Mouse (Mus musculus): ENCODE measurements around the gene Col18a1.
A peak's percentile ranks its signal among the peaks of the same experiment; 100 is the strongest.

Gene Col18a1

DNA sequence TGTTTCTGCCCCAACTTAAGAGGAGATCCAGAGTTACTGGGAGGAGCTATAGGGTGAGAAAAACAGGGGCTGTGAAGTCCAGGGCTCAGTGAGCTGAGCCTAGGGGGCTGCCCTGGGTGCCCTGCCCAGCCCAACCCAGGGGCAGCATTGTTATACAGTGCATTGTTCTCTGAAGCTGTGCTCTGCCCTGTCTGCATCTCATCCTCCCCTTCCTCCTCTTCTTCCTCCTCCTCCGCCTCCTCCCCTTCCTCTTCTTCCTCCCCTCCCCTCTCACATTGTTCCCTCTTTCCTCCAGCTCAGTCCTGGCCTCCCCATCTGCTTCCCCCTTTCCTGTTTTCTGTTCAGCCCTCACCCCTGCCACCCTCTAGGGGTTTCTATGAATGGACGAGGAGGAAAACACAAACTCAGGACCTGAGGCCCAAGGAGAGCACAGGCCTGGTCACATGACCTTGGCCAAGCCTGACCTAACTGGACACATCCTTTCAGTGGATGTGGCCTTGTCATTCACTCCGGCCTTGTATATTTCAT, 16.5 kb upstream of the Col18a1 start:
- DNase-seq, result no peak

DNA sequence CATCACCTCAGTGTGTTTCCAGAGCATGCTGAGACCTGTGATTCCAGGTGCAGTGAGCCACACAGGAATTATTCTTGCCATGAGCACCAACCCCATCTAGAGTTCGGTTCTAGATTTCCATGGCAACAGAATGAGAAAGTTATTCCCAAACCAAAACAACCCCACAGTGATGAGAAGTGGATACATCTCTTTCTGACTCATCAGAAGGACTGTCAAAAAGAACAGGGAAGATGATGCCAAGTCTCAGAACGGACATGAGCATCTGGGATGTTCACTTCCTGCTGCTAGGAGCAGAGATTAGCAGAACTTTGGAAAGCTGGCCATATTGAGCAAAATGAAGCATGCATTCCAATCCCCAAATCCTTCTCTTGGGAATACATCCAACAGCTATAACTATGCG, 13.8 kb upstream of the Col18a1 start:
- no peak for DNase-seq

DNA sequence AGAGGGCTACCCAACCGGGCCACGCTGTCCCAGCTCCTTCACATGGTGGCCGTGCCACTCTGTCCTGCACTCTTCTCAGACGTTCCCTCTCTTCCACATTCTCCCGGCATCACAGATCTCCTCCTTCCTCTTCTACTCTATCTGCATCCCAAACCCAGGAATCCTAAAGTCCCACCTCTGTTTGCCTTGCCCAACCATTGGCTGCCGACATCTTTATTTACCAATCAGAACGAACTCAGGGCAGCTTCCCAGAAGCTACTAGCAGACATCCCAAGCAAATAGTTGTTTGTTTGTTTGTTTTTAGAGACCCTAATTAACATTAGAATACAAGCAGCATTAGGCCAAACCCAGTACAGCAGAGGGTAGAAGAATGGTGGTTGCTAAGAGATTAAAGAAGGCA, 12.3 kb upstream of the Col18a1 start:
- no peak for DNase-seq

DNA sequence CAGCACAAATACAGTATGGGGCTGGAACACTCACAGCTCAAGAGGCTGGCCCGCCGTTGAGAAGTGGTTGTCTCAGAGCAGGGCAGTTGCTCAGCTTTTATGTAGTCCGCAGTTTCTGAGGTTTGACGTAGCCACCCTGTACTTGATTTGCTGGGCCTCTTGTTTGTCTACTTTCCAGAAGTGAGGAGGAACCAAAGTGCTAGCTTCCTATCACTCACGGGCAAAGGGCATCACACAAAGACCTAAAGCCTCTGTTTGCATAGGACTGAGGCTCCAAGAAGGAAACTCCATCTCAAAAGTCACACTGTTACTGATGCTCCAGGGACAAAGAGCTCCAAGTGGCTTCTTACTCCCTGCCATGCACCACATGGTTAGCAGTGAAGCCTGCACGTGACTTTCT, 4.1 kb upstream of the Col18a1 start:
- no peak for DNase-seq

DNA sequence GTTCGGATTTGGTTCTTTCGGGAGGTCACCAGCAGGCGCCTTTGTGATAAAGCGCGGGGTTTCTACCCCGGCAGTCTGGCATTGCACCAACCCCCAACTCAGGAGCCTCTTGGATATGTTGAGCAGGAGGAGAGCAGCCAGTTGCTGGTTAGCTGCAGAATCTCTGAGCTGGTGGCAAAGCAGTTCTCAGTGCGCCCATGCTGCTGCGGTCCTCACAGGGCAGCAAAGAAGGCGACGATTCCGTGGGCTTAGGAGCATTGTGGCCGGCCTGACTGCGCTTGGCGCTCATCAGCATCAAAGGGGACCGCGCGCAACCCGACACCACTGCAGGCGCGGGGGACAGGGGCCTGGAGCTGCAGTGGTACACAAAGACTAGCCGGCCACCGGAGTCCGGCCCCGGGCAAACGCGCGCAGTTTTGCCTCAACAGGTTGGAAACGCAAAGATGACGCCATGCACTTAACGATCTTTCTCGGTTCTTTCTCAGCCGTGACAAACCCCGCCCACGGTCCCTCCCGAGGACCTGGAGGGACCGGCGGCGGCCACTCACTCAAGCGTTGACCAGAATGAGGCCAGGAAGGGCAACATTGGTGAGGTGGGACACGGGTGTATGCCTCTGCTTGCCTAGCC, 916 bp downstream of the Col18a1 start:
- no peak for DNase-seq

DNA sequence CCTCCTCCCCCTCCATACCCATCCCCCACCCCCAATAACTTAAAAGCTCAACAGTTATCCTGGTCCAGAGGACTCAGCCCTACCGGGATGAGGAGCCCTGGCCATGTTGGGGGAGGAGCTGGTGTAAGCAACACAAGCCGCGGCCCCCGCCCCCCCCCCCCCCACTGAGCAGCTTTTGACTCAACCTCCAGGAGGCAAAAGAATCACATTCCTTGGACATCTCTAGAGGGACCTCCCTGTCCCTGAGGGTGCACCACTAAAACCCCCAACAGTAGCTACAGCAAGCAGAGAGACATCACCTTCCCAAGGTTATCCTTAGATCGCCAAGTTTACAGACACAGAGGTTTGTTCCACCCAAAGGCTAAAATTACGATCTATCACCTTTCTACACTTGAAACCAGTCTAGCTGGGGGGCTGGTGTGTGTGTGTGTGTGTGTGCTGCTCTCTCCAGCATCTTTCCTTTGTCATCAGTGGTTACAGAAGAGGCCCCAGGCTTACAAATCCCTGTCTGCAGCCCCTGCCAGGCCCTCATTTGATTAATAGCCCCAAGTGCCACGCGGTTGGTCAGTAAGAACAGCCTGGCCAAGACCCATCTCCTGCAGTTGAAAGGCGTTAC, 1.8 kb downstream of the Col18a1 start:
- DNase-seq, result no peak

DNA sequence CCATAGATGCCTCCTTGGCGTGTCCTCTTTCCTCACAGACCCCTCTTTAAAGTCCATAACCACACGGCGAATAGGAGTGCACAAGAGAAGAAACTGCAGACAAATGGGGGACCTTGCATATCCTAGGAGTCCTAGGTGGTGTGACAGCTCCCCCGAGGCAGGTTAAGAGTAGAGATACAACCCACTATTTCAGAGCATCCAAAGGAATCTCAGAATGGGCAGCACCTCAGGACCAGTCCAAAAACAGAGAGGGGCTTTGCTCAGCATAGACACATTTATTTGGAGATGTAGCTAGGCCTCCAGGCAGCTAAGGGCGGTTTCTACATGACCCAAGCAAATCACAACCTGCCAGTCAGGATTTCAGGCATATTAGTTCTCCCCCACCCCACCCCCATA, 2.3 kb downstream of the Col18a1 start:
- DNase-seq, result no peak

DNA sequence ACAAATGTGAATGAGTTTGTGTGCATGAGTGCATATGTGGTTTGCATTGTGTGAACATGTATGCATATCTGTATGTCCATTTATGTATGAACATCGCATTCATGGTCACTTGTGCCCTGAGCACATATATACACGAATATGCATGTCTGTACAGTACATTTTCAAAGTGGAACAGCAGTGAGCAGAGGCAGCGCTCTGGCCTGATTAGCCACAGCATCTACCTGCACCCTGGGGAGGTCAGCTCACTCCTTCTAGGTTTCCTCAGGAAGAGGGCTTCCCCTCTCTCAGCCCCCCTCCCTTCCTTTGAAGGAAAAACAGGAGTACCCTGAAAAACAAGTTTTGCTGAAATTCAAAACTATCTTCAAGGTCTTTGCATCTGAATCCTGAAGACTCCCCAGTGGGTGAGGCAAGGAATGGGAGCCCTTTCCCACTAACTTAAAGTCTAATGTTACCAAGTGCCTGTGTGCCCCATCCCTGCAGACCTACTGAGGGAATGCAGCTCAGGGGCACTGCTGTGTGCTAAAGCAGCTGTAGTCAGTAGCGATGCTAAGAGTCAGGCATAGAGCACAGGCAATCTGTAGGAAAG, 2.9 kb downstream of the Col18a1 start:
- DNase-seq, result no peak

DNA sequence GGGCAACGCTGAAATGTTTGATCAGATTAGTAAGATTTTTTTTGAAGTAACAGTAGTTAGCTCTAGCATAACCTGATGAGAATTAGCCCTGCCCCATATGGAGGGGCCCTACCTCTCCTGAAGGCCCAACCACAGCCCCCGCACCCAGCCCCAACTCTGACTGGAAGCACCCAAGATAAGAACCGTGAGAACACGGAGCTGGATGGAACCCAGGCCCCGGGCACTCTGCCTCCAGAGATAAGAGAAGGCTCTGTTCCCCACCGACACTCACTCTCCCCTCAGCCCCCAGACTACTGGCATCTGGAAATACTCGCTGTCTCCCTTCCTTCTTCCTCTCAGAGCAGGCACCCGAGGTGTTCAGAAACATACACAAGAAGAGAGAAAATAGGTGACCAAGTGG, 6.8 kb downstream of the Col18a1 start:
- no peak for DNase-seq

DNA sequence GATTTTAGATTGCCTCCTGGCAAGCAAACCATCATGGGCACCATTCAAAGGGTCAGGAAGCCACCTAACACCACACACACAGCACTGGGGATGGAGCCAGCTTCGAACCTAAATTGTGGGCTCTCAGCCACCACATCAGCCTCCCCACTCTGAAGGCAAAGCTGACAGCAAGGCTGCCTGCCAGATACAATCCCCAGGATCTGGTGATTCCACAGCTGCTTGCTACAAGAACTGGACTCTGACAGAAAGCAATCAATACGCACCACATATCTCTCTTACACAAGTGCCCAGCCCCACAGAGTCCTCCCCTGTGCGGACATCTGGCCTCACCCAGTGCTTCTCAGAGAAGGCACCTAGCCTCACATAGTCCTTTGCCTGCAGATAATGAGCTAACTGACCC, 7.4 kb downstream of the Col18a1 start:
- DNase-seq, result no peak

DNA sequence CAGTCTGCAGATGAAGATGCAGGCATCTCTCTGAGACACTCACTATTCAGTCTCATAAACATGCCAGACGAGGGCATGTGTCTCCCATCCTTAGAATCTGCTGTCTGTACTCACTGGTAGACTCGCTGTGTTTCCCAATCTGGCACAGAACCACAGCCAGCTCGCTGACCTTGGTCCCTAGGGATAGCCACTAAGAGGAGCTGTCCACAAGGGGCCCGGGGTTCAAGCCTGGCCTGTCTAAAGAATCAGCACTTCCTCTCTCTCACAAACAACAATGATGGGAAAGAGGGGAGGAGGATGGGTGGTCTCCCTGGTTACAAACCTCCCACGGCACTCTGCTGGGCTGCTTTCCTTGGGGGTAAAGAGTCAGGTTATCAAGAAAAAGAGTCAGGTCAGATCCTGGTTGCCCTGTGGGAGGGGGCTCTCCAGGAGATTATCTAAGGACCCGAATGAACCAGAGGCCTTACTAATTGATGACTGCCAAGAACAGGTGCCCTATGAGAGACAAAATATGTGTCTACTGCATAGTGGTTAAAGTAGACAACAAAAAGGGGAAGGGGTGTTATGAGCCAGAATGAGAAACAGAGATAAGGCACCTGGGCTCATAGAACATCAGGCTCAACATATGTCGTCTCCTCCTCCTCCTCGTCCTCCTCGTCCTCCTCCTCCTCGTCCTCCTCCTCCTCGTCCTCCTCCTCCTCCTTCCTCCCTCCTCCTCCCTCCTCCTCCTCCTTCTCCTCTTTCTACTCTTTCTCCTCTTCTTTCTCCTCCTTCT, 8.9 kb downstream of the Col18a1 start:
- DNase-seq, result no peak

DNA sequence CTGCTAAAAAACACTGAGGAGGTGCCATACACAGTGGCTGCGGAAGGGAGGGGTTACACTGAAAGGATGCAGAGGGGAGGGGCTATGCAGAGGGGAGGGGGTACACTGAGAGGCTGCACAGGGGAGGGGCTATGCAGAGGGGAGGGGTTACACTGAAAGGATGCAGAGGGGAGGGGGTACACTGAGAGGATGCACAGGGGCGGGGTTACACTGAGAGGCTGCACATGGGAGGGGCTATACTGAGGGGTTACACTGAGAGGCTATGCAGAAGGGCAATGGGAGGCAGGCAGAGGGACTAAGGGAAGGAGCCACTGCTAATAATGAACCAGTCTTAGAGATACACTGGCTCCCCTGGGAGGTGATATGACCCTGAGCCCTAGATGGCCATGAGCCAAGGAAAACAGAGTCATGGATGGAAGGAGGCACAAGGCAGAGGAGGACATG, 14.1 kb downstream of the Col18a1 start:
- DNase-seq, result no peak

DNA sequence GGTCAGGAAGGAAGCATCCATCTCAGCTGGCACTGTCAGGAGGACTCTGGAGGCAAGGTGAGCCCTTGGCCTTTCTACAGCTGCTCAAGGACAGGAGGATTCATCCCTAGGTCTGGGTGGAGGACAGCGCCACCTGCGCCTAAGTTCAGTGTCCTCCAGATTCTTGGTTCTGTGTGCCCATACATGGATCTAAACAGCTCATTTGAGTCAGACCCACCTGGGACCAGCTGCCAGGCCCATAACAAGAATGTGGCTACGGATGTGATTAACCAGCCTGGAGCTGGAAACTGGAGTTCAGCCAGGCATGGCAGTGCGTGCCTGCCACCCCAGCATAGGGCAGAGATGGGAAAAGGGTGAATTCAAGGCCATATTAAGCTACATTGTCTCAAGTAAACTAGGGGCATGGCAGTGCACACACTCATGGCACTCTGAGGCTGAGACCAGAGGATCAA, 14.8 kb downstream of the Col18a1 start:
- no peak for DNase-seq

DNA sequence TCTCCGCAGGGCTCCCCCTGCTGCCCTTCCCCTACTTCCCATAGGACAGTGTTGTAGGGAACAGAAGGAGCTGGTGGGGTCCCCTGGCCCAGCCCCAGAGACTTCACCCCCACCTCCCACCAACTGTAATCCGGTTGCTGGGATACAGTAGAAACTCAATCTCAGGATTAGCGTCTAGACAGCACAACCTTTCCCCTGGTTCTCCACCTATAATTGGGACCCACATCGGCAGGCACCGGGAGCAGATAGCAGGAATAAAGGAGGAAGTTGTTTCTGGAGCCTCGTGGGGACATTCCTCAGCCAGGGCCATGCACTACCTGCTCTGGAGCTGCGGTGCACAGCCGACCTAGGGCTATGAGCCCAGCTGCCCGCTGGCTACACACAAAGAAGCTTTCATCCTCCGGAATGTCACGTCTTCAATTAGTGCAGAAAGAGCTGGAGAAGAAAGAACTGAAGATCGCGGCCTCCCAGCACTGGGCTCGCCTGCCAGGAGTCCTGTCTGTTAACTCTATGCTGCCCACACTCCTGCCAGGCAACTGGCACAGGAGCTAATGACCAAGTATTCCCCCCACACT, 15.3 kb downstream of the Col18a1 start:
- DNase-seq, result no peak

DNA sequence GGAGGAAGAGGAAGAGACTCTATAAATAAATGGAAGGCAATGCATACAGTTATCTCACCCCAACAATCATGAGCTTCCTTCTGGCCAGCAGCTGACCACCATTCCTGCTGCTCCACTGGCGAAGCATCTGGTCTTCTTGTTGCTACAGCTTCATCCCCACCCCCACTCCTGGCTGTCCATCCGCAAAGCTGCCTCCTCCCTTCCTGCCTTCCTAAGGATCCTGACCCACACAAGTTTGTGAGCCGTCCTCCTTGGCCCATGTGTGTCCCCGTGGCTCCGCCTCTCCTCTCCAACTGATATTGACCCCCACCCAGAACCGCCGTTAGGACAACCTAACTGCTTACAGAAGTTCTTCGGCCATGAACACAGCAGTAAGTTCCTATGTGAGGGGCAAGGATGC, 16.3 kb downstream of the Col18a1 start:
- DNase-seq, result no peak

DNA sequence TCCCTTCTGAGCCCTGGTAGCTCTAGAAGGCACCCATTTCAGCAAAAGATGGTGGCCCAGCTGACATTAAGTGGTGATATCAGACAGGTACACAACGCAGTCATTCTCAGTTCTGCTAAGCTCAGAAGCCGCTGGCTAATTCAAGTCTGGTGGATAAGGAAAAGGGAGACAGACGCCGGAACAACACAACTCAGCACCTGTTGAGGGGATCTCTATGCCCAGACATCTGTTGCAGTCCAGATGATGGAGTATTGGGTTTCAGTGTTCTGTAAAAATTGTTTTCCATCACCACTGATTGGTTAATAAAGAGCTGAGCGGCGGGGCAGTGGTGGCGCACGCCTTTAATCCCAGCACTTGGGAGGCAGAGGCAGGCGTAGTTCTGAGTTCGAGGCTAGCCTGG, 18.8 kb downstream of the Col18a1 start:
- no peak for DNase-seq

DNA sequence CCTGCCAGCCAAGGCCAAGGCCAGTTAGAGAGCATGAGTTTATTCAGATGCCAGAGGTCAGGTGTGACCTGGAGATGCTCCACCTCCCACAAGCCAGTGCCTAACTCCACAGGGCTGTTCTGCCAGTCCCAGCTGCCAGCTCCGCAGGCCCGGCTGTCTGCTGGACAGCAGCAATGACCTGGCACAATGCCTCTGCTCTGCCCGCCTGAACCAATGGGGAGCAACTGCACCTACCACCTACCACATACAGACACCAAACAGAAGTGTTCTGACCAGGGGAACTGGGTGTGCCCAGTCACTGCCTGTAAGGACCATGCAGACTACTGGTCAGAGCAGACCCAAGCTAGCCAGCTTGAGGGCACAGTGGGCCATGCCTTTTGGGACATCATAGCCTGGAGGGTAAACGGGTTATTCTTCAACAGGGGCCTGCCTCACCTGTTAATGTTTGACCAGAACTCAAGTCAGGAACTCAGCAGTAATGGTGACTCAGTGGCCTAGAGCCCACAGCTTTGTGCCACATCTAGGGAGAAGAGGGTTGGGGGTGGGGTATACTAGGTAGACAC, 19.4 kb downstream of the Col18a1 start:
- DNase-seq, result no peak

DNA sequence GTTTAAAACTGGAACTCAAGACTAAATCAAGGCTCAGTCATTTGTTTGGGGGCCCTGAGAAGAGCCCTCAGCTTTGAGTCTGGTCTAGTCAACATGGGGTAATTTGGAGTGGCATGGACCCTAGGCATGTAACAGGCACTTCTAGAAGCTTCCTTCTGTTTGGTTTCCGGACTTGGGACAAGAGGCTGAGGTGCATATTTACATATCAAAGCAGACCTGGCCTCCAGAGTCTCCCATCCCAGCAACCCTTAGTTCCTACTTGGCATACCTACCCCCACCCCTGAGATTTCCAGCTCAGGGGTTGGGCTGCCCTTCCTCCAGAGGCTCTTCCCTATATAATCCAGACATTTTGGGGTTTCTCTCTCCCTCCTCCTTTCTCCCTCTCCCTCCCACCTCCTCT, 20.4 kb downstream of the Col18a1 start:
- no peak for DNase-seq

DNA sequence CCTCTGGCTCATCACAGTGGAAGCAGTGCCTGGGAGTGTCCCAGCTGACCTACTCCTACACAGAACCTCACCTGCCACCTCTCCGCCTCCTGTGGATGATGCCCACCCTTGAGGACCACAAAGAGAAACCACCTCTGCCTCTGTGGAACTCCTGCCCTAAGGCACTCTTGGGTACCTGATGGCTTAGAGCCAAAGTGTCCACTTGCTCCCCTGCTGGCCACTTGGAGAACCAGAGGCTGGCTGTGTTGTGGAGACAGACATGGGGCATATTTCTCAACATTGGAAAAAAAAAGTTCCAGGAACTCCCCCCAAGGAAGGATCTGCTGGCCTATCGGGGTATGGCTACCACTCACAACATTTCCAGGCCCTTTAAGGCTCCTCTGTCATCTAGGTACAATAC, 22.0 kb downstream of the Col18a1 start:
- peak; percentile 23 to 42 for DNase-seq

DNA sequence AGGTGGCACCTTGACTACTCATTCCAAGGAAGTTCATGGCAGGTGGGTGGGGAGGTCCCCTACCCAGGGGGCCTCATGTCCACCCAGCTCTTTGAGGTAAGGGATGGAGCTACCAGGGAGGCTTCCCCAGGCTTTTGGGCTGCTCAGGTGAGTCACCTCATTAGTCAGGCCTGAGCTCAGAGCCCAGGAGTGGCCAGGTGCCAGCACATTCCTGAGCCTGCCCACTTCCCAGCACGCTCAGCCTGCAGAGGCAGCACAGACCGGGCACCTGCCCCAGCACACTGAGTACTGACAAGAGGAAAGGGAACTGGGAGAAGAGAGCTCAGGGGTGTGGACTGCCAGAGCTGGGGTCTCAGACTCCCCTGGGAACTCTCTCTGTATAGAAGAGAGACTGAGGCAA, 24.0 kb downstream of the Col18a1 start:
- peak; percentile 76 to 86 for DNase-seq

DNA sequence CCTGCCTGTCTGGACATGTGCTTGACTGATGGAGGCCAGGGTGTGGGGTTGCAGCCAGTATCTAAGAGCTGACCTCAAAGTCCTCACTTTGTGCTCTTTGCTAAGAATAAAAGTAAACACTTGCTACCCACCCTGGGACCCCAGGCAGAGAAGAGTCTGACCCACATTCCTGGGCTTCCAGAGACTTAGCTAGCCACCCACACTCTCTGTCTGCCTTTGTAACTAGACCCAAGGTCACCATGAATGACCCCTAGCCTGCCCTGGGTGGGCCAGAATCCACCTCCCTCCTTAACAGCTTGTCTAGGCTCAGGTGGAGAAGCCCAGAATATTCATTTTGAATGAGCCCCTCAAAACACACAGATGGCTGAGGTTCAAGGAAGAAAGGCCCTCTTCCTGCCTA, 28.0 kb downstream of the Col18a1 start:
- no peak for DNase-seq

DNA sequence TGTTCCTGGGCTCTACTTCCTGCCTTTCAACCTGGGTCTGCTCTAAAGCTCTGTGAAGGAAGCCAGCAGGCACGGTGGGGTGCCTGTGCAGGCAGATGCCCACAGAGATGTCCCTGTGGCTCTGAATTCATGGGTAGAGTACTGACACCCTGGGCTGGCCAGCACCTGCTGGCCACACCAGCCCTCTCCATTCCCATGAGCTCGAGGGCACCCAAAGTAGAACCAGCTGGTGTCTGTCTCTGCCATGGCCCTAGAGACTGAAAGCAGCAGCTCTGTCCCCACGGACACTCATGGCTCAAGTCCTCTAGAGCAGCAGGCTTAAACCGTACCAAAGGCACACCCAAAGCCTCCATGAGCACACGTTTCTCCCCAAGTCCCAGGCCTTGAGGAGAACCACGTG, 30.1 kb downstream of the Col18a1 start:
- no peak for DNase-seq

DNA sequence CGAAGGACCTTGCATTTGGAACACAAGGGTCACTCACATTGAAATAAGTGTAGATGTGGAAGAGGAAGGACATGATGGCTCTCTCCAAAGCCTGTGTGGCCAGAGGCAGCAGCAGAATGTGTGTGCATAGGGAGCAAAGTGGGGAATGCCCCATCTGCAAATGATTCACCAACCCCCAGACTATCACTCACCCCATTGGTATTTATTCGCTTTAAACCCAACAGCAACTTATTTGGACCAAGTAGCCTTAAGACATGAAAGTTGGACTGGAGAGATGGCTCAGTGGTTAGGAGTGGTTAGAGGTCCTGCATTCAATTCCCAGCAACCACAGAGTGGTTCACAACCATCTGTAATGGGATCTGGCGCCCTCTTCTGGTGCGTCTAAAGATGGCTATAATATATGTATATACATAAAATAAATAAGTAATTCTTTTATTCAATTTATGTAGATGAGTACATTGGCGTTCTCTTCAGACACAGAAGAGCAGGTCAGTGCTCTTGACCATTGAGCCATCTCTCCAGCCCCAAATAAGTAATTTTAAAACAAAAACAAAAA, 31.0 kb downstream of the Col18a1 start:
- no peak for DNase-seq
